19 mouse cellular contexts compared by ENCODE assay signal in genomic region chr1:43471180-43472045, GRCm38 (mm10). TPM values are rescaled to one million over a fixed set of nuclear protein-coding genes. Genes with fewer than 3 reads are reported as not detected.
A peak's percentile ranks its signal among the peaks of the same experiment; 100 is the strongest.
DNase-seq lines count a peak whose midpoint lies in the region; ATAC-seq and TF ChIP-seq lines count a peak whose summit lies in the region.
"Had no signal": no experiment of that assay in that cellular context is flagged by ENCODE, and none has a peak within 500 bp of the region (broad histone marks: within the 10 kb centered on the region; RNA-seq: fewer than 3 reads in every experiment).

No protein-coding gene starts in this region.

- H3K4me2 ChIP-seq in lung, embryonic 16.5 days (ENCODE audit: low read depth, low read length), result no peak overlapping the region
- H3K4me2 ChIP-seq: forebrain, embryonic 15.5 days; heart, embryonic 15.5 days; limb, embryonic 12.5 days; midbrain, embryonic 13.5 days had no signal

- no peaks in the 10 kb centered on the region for H3K27me3 ChIP-seq in lung, embryonic 16.5 days (ENCODE audit: control insufficient read depth, insufficient read depth, low read depth, low read length)
- H3K27me3 ChIP-seq in small intestine, adult 2 months (ENCODE audit: control insufficient read depth, insufficient read depth, low read length), result no peaks in the 10 kb centered on the region
- H3K27me3 ChIP-seq: forebrain, embryonic 15.5 days; heart, embryonic 15.5 days; limb, embryonic 12.5 days; midbrain, embryonic 13.5 days had no signal

- no peak for ATAC-seq in lung, embryonic 16.5 days (ENCODE audit: low read depth)
- peak; percentile 29 for ATAC-seq in activated CD4-positive, CD25-positive, alpha-beta regulatory T cell, adult 4 months
- ATAC-seq: forebrain, embryonic 15.5 days; hindbrain, postnatal 0 days; midbrain, embryonic 13.5 days had no signal

- H3K4me1 ChIP-seq in lung, embryonic 16.5 days (replicated peaks; ENCODE audit: control insufficient read depth, insufficient read depth, low read length), result peaks cover 62% of the 10 kb centered on the region
- H3K4me1 ChIP-seq in small intestine, adult 2 months (ENCODE audit: control insufficient read depth, insufficient read depth, insufficient read length, low read length), result peaks cover 40% of the 10 kb centered on the region

- no peaks in the 10 kb centered on the region for H3K9me3 ChIP-seq in lung, embryonic 16.5 days (ENCODE audit: control insufficient read depth, low read length)
- H3K9me3 ChIP-seq: forebrain, embryonic 15.5 days; heart, embryonic 15.5 days; limb, embryonic 12.5 days; midbrain, embryonic 13.5 days had no signal

- peak overlapping the region; percentile 1; the same call in 1 of the 2 replicates for H3K27ac ChIP-seq in gastrocnemius, adult 2 months
- 0 out of 2 replicates have a peak overlapping the region, but pooled peaks have one; percentile 4 for H3K27ac ChIP-seq in lung, embryonic 16.5 days (ENCODE audit: low read length)
- peak overlapping the region; percentile 81 for H3K27ac ChIP-seq in small intestine, adult 2 months (ENCODE audit: insufficient read depth, low read depth, low read length)
- H3K27ac ChIP-seq: forebrain, embryonic 15.5 days; heart, embryonic 15.5 days; hindbrain, postnatal 0 days; limb, embryonic 12.5 days; liver, embryonic 14.5 days; macrophage; midbrain, embryonic 13.5 days had no signal

- no peak overlapping the region for H3K9ac ChIP-seq in lung, embryonic 16.5 days (ENCODE audit: low read length)
- H3K9ac ChIP-seq: forebrain, embryonic 15.5 days; heart, embryonic 15.5 days; limb, embryonic 12.5 days; liver, embryonic 14.5 days; midbrain, embryonic 13.5 days had no signal

- TF ChIP-seq POLR2A in small intestine, adult 2 months (IDR thresholded peaks at IDR 0.05; ENCODE audit: low read depth, low read length), result no peak

- WGBS in lung, embryonic 16.5 days, result 76% methylated on average over 4 of the region's 4 CpGs
- WGBS in small intestine, adult 2 months, result 43% methylated on average over 4 of the region's 4 CpGs

- no peaks in the 10 kb centered on the region for H3K36me3 ChIP-seq in lung, embryonic 16.5 days (ENCODE audit: control insufficient read depth, insufficient read depth, low read length)
- H3K36me3 ChIP-seq in small intestine, adult 2 months (ENCODE audit: control insufficient read depth, insufficient read depth, low read length), result no peaks in the 10 kb centered on the region
- H3K36me3 ChIP-seq: forebrain, embryonic 15.5 days; heart, embryonic 15.5 days; limb, embryonic 12.5 days; midbrain, embryonic 13.5 days had no signal

- no peak overlapping the region for H3K4me3 ChIP-seq in gastrocnemius, adult 2 months
- H3K4me3 ChIP-seq in lung, embryonic 16.5 days (ENCODE audit: low read length), result no peak overlapping the region
- H3K4me3 ChIP-seq in small intestine, adult 2 months (ENCODE audit: low read depth, low read length), result no peak overlapping the region
- H3K4me3 ChIP-seq: forebrain, embryonic 15.5 days; heart, embryonic 15.5 days; limb, embryonic 12.5 days; midbrain, embryonic 13.5 days had no signal

- TF ChIP-seq CTCF in gastrocnemius, adult 2 months (IDR thresholded peaks at IDR 0.05), result no peak
- TF ChIP-seq CTCF in small intestine, adult 2 months (IDR thresholded peaks at IDR 0.05; ENCODE audit: extremely low read depth, insufficient read length, insufficient replicate concordance, low read depth, low read length), result no peak

- no peak for DNase-seq in gastrocnemius, adult 2 months
- DNase-seq in gastrocnemius, adult 18-20 months (ENCODE audit: low spot score), result no peak
- no peak for DNase-seq in lung, adult 18-20 months
- DNase-seq in cerebellum, postnatal 25 days, result no peak
- no peak for DNase-seq in ovary, postnatal 14 days (ENCODE audit: low spot score)
- DNase-seq: cerebellum, postnatal 14 days; kidney, postnatal 14 days; right cerebral cortex, postnatal 25 days; thymus, adult 18-20 months had no signal

- intact Hi-C loops in gastrocnemius, adult 2 months (cut with DNase I), result no loop called here

RNA-seq across cellular contexts. Expression of gene Nck2, which starts 27.0 kb away (rescaled TPM):
- 10 to 100 TPM; 18.0 to 18.6 TPM for total RNA-seq in gastrocnemius, adult 2 months (2021)
- 10 to 100 TPM; 17.2 to 17.8 TPM for total RNA-seq in gastrocnemius, adult 18-20 months (2021)
- 41.6 and 43.4 TPM in 2 replicates for polyA plus RNA-seq in lung, embryonic 16.5 days (2015; fragmentation: Nextera tagmentation; extraction: Ambion mirVana)
- 10 to 100 TPM; 18.5 to 24.0 TPM for polyA plus RNA-seq in activated CD4-positive, CD25-positive, alpha-beta regulatory T cell, adult 4 months (2017; shearing (Covaris generic))
- polyA plus RNA-seq in small intestine, adult 2 months (2012; rRNA removed), result 18.4 and 51.6 TPM in 2 replicates

Comparison
In these comparisons a context has a peak if more than half of its experiments do, and no peak if none do; other contexts are left out.
1. H3K27ac ChIP-seq: peak in every context shown above with its lines; median percentile 81 in small intestine, adult 2 months; 4 in lung, embryonic 16.5 days; 1 in gastrocnemius, adult 2 months.